ENCODE assay signal across 8 mouse cellular contexts in genomic region chr3:79811632-79812031, GRCm38 (mm10). TPM values are rescaled to one million over a fixed set of nuclear protein-coding genes. Genes with fewer than 3 reads are reported as not detected.
DNase-seq lines count a peak whose midpoint lies in the region; TF ChIP-seq lines count a peak whose summit lies in the region.

No protein-coding gene starts in this region.

- no peak overlapping the region for H3K4me3 ChIP-seq in heart, embryonic 10.5 days
- no peak overlapping the region for H3K4me3 ChIP-seq in ES-E14 (ENCODE audit: insufficient read depth in 1 of 2, low read depth in 1 of 2, low read length in 2 of 2, poor library complexity in 1 of 2, severe bottlenecking in 1 of 2)

- in situ Hi-C loops in ES-E14 (cut with MboI; ENCODE audit: low sequenced_read_pairs in 2 of 2, unreplicated experiment in 2 of 2): loop anchor here (5.0 to 25.0 kb wide), 2 partner anchors 144 to 849 kb away; no protein-coding TSS in a partner anchor

- no peak overlapping the region for H3K9ac ChIP-seq in ES-E14 (ENCODE audit: insufficient read depth, low read depth, low read length, poor library complexity, severe bottlenecking)

- H3K27me3 ChIP-seq in heart, embryonic 10.5 days (ENCODE audit: insufficient read depth, poor library complexity, severe bottlenecking): no peaks in the 10 kb centered on the region

- DNase-seq in heart, postnatal 4 days: peak; percentile 39
- DNase-seq in heart, embryonic 10.5 days (ENCODE audit: low spot score): no peak
- peak; percentile 40 to 52 for DNase-seq in B cell, adult 2 months
- DNase-seq in ES-E14 (ENCODE audit: low read depth, low spot score): peak; percentile 22
- DNase-seq in kidney, postnatal 36 days: peak; percentile 19 to 60
- no peak for DNase-seq in layer of hippocampus, adult 8-10 months (ENCODE audit: low spot score in 2 of 2)
- DNase-seq in gastrocnemius, postnatal 10 days: no peak
- DNase-seq in cerebellum, adult 8-10 months: no peak

- no peak overlapping the region for H3K27ac ChIP-seq in heart, embryonic 10.5 days
- no peak overlapping the region for H3K27ac ChIP-seq in ES-E14 (ENCODE audit: insufficient read depth, low read depth, low read length, poor library complexity, severe bottlenecking)

- 48% methylated on average over 3 of the region's 3 CpGs for WGBS in heart, embryonic 10.5 days

- no peaks in the 10 kb centered on the region; the same call in 1 of the 2 replicates for H3K4me1 ChIP-seq in heart, embryonic 10.5 days
- H3K4me1 ChIP-seq in ES-E14 (ENCODE audit: control insufficient read depth in 2 of 2, insufficient read depth in 2 of 2, low read length in 2 of 2, poor library complexity in 1 of 2): no peaks in the 10 kb centered on the region

- H3K36me3 ChIP-seq in heart, embryonic 10.5 days: peaks cover 10% of the 10 kb centered on the region
- H3K36me3 ChIP-seq in ES-E14 (ENCODE audit: control insufficient read depth, insufficient read depth, low read length, poor library complexity, severe bottlenecking): no peaks in the 10 kb centered on the region

- no peaks in the 10 kb centered on the region for H3K9me3 ChIP-seq in heart, embryonic 10.5 days
- no peaks in the 10 kb centered on the region for H3K9me3 ChIP-seq in ES-E14 (ENCODE audit: control insufficient read depth, insufficient read depth, low read depth, low read length)

TF ChIP-seq in ES-E14, 5 proteins besides CTCF, POLR2A, EP300 and RAD21:
- TF ChIP-seq ZC3H11A (IDR thresholded peaks at IDR 0.05; ENCODE audit: borderline replicate concordance, low read depth, low read length) (no peak), CHD2 (IDR thresholded peaks at IDR 0.05; ENCODE audit: low read depth, low read length) (no peak), ZNF384 (IDR thresholded peaks at IDR 0.05; ENCODE audit: low read depth, low read length) (no peak), MAFK (IDR thresholded peaks at IDR 0.05; ENCODE audit: insufficient read depth, low read depth, low read length) (no peak), HCFC1 (IDR thresholded peaks at IDR 0.05; ENCODE audit: borderline replicate concordance, insufficient read depth, low read length) (no peak)

RNA-seq across cellular contexts. Expression of gene Tmem144, which starts 40.9 kb away (rescaled TPM):
- 10 to 100 TPM; 10.4 to 10.6 TPM for total RNA-seq in heart, postnatal 4 days (2021)
- polyA plus RNA-seq in heart, embryonic 10.5 days (2016; fragmentation: Nextera tagmentation; extraction: Ambion mirVana): 7.9 and 11.4 TPM in 2 replicates
- total RNA-seq in ES-E14 (2012; rRNA removed): 5.4 and 5.9 TPM in 2 replicates
- total RNA-seq in layer of hippocampus, adult 8-10 months (2022): 10 to 100 TPM; 17.0 to 25.2 (median 21.8) TPM
- 1 to 10 TPM; 1.1 to 3.3 TPM for total RNA-seq in gastrocnemius, postnatal 10 days (2021)

Comparison
In these comparisons a context has a peak if more than half of its experiments do, and no peak if none do; other contexts are left out.
1. DNase-seq: peak in heart, postnatal 4 days (single experiment), B cell, adult 2 months (2 of 2), ES-E14 (single experiment) and kidney, postnatal 36 days (2 of 2); none in heart, embryonic 10.5 days (single experiment), layer of hippocampus, adult 8-10 months (0 of 2), gastrocnemius, postnatal 10 days (single experiment) and cerebellum, adult 8-10 months (single experiment).